Mouse (Mus musculus) heart, postnatal 0 days (tissue): ENCODE measurements at regions not wholly inside any gene's neighbourhood (a gene's known extent, or its start where the extent isn't known, plus 50 kb on each side); places are given as distances from the start of the nearest gene placed in this dataset.

Experiments used
- ATAC-seq: fragments of 200-750 bp; cut with Nextera tagmentation; 2 replicates; pipeline ENCODE4 v1.8.0; 2017; ENCODE audit warnings: low read depth, moderate number of reproducible peaks, moderate library complexity; ENCODE audit not compliant: insufficient read depth
- DNase-seq: peaks from one replicate; pipeline ENCODE4 v3.0.0-alpha.2; 2016; ENCODE audit warnings: low spot score
- H3K27ac ChIP-seq: fragments of 300-500 bp; sonication (generic); 2 replicates; pipeline ENCODE4 v1.5.1; 2014; ENCODE audit warnings: low read depth, mild to moderate bottlenecking
- H3K27me3 ChIP-seq: fragments of 300-500 bp; sonication (generic); 2 replicates; pipeline ENCODE4 v1.6.1; 2014; ENCODE audit warnings: low read length, mixed read lengths; ENCODE audit not compliant: control insufficient read depth, insufficient read depth
- H3K36me3 ChIP-seq: fragments of 300-500 bp; sonication (generic); replicated peaks from 2 replicates; pipeline ENCODE4 v1.6.1; 2014; ENCODE audit warnings: low read length, mixed read lengths; ENCODE audit not compliant: control insufficient read depth, insufficient read depth
- H3K4me1 ChIP-seq: fragments of 300-500 bp; sonication (generic); 2 replicates; pipeline ENCODE4 v1.6.1; 2014; ENCODE audit warnings: antibody characterized with exemption; ENCODE audit not compliant: control insufficient read depth, insufficient read depth
- H3K4me2 ChIP-seq: fragments of 300-500 bp; sonication (generic); 2 replicates; pipeline ENCODE4 v1.6.1; 2014; ENCODE audit warnings: low read depth, mild to moderate bottlenecking, low read length, moderate library complexity
- H3K4me3 ChIP-seq: fragments of 300-500 bp; sonication (generic); 2 replicates; pipeline ENCODE4 v1.5.1; 2014; ENCODE audit warnings: low read depth, low read length
- H3K9ac ChIP-seq: fragments of 300-500 bp; sonication (generic); replicated peaks from 2 replicates; pipeline ENCODE4 v1.6.1; 2014; ENCODE audit warnings: low read depth, low read length, mixed read lengths
- H3K9me3 ChIP-seq: fragments of 300-500 bp; sonication (generic); replicated peaks from 2 replicates; pipeline ENCODE4 v1.6.1; 2016; ENCODE audit warnings: low read length; ENCODE audit not compliant: control insufficient read depth
- CTCF ChIP-seq: IDR thresholded peaks from 2 replicates; pipeline ENCODE4 v1.5.1; 2016; ENCODE audit warnings: antibody characterized with exemption, control low read depth, low read depth
- EP300 ChIP-seq: IDR thresholded peaks from 2 replicates; pipeline ENCODE4 v1.6.1; 2016; ENCODE audit warnings: antibody characterized with exemption, low read depth
- WGBS: fragments of 180-500 bp; shearing (Covaris S2); extraction: QIAGEN DNeasy Blood & Tissue Kit; methylation state at CpG from one replicate; pipeline ENCODE4 v1.1.7; 2014; 5-methylcytosine and 5-hydroxymethylcytosine counted together

DNA sequence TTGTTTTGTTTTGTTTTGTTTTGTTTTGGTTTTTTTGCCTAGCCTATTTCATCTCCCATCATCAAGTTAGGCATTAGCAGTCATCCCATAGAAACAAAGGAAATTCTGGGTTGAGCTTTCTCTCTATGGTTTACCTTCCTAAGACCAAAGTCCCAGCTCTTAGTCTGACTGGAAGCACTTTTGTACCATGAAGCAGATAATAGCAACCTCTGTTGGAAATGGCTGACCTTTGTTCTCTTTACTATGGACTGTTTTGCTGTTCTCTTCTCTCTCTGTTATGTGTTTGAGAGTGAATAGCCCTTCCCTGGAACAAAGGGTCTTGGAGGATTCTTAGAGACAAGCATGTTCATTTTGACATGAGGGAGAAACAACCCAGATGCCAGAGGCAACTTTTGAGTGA lies 1681.7 kb upstream of the 5930422O12Rik start:
- no peak overlapping the region for H3K9ac ChIP-seq
- ATAC-seq: no peak

DNA sequence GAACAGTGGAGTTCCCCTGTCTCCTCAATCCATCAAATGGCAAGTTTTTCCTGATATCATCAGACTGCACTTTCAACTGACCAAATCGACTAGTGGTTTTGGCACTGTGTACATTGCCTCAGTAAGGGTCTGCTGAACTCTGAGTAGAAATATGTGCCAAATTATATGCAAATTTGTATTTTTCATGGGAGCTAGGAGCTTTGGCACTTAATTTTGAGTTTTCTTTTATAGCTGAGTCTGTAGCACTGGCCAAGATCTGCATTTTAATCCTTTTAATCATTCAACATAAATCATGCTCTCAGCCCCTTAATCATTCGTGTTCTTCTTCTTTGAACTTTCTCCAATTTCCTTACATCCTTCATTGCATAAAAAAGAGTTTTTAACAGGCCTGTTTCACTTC lies 1678.5 kb upstream of the 5930422O12Rik start:
- Histone ChIP-seq H3K4me3 (no peak overlapping the region), H3K9ac (no peak overlapping the region), H3K4me2 (no peak overlapping the region), H3K9me3 (no peaks in the 10 kb centered on the region), H3K4me1 (no peaks in the 10 kb centered on the region), H3K27ac (no peak overlapping the region), H3K27me3 (no peaks in the 10 kb centered on the region), H3K36me3 (no peaks in the 10 kb centered on the region)
- TF ChIP-seq EP300: no peak
- TF ChIP-seq CTCF: no peak
- ATAC-seq (no peak), DNase-seq (no peak)
- WGBS: 68% methylated on average over 2 of the region's 2 CpGs

More for the DNA sequence above, 1681.7 kb upstream of the 5930422O12Rik start:
- no peaks in the 10 kb centered on the region for H3K4me1 ChIP-seq
- no peak overlapping the region for H3K4me3 ChIP-seq
- H3K27me3 ChIP-seq: no peaks in the 10 kb centered on the region
- H3K36me3 ChIP-seq: no peaks in the 10 kb centered on the region
- H3K9me3 ChIP-seq: no peaks in the 10 kb centered on the region
- no peak overlapping the region for H3K27ac ChIP-seq
- no peak for DNase-seq
- H3K4me2 ChIP-seq: no peak overlapping the region
- TF ChIP-seq CTCF (no peak), EP300 (no peak)

DNA sequence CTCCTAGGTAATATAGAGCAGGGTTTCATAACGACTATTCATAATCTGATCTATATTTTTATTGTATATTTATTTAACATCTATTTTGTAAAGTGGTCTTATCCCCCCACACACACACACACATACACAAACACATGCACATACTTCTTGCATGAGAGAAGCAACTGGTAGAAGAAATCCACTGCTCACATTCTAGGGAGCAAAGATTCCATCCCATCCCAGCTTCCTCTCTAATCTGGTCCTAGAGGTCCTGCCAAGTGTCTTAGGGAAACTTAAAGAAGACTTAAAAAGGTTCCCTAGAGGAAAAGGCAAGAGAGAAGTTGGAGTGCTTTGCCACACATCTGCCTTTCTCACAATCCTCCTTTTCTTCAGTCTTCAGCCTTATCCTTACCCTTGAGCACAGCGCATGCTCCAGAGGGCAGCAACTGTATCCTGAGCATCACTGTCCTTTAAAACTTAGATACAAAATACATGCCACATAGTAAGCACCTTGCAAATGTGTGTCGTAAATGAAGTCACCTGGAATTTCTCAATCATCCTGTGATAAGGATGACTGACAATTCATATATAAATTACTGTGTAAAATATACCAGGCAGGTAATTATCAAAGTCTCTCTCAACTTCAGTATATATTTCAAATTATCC lies 1677.9 kb upstream of the 5930422O12Rik start:
- Histone ChIP-seq H3K9ac (no peak overlapping the region), H3K36me3 (no peaks in the 10 kb centered on the region), H3K27me3 (no peaks in the 10 kb centered on the region), H3K4me2 (no peak overlapping the region), H3K9me3 (no peaks in the 10 kb centered on the region), H3K27ac (no peak overlapping the region), H3K4me1 (no peaks in the 10 kb centered on the region), H3K4me3 (no peak overlapping the region)
- TF ChIP-seq CTCF (no peak), EP300 (no peak)
- DNase-seq (no peak), ATAC-seq (no peak)
- 62% methylated on average over 3 of the region's 3 CpGs for WGBS

DNA sequence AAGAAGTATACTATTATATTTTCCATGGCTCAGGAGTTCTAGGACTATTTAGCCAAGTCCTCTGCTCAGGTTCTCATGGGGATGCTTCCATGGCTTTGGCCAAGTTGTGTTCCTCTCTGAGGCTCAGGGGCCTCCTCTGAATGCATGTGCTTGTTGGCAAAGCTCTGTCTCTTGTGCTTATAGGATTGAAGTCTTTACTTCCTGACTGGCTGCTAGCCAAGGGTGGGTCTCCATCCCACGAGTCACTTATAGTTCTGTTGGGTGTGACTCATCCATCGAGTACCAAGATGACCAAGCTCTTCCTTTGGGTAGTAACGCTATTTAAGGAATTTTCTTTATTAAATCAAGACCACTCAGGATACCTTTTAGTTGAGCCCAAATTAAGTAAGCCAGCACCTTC lies 1672.8 kb upstream of the 5930422O12Rik start:
- TF ChIP-seq CTCF: no peak
- no peaks in the 10 kb centered on the region for H3K27me3 ChIP-seq
- no peak overlapping the region for H3K4me2 ChIP-seq
- no peaks in the 10 kb centered on the region for H3K36me3 ChIP-seq
- no peaks in the 10 kb centered on the region for H3K4me1 ChIP-seq
- no peaks in the 10 kb centered on the region for H3K9me3 ChIP-seq
- no peak overlapping the region for H3K27ac ChIP-seq
- no peak for DNase-seq
- H3K9ac ChIP-seq: no peak overlapping the region
- ATAC-seq: no peak
- WGBS: 53% methylated on average over 3 of the region's 3 CpGs
- no peak overlapping the region for H3K4me3 ChIP-seq

DNA sequence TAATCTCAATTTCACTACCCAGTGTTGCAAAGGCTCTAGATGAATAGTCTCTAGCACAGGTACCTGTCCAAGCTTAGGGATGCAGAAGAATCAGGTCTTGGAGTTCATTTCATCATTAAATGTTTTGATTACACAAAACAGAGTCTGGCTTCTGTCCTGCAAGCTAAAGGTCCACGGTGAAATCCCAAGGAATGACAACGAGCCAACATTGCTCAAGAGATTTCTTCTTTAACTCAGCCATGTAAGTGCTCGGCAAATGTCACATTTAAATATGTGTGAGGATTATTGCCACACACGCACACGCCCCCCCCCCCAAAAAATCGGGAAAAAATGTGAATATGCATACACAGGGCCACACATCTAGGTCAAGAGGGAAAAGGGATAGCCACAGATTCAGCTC lies 1666.4 kb upstream of the 5930422O12Rik start:
- Histone ChIP-seq H3K9ac (no peak overlapping the region), H3K4me2 (no peak overlapping the region), H3K9me3 (no peaks in the 10 kb centered on the region), H3K36me3 (no peaks in the 10 kb centered on the region), H3K4me1 (no peaks in the 10 kb centered on the region), H3K27ac (no peak overlapping the region), H3K27me3 (no peaks in the 10 kb centered on the region), H3K4me3 (no peak overlapping the region)
- 75% methylated on average over 6 of the region's 6 CpGs for WGBS
- ATAC-seq (no peak), DNase-seq (no peak)
- TF ChIP-seq CTCF (no peak), EP300 (no peak)
